In genomic region chr11:19828959-19829401, GRCm38 (mm10) we compare ENCODE assay signal across 16 mouse cellular contexts.
DNase-seq lines count a peak whose midpoint lies in the region; ATAC-seq and TF ChIP-seq lines count a peak whose summit lies in the region.
"Had no signal": no experiment of that assay in that cellular context is flagged by ENCODE, and none has a peak within 500 bp of the region (broad histone marks: within the 10 kb centered on the region; RNA-seq: fewer than 3 reads in every experiment).

No protein-coding gene starts in this region.

- H3K27me3 ChIP-seq in liver, postnatal 0 days (ENCODE audit: insufficient read depth, low read length): no peaks in the 10 kb centered on the region
- H3K27me3 ChIP-seq in liver, embryonic 12.5 days (replicated peaks): 0 out of 2 replicates have a peak, but pooled peaks cover 3% of the 10 kb centered on the region
- H3K27me3 ChIP-seq in embryonic facial prominence, embryonic 15.5 days: no peaks in the 10 kb centered on the region
- H3K27me3 ChIP-seq in kidney, postnatal 0 days (ENCODE audit: insufficient read depth, low read length): no peaks in the 10 kb centered on the region
- H3K27me3 ChIP-seq in myocyte (ENCODE audit: control insufficient read depth, insufficient read depth, insufficient read length): no peaks in the 10 kb centered on the region
- H3K27me3 ChIP-seq in hindbrain, embryonic 14.5 days (ENCODE audit: control insufficient read depth, insufficient read depth, low read length): no peaks in the 10 kb centered on the region
- H3K27me3 ChIP-seq: embryonic facial prominence, embryonic 12.5 days; limb, embryonic 15.5 days had no signal

- no peak for TF ChIP-seq CTCF in liver, postnatal 0 days (IDR thresholded peaks at IDR 0.05; ENCODE audit: low read depth)
- no peak for TF ChIP-seq CTCF in kidney, postnatal 0 days (IDR thresholded peaks at IDR 0.05; ENCODE audit: low read depth)

- 69% methylated on average over 8 of the region's 8 CpGs for WGBS in liver, postnatal 0 days (ENCODE audit: insufficient replicate concordance)
- WGBS in liver, embryonic 12.5 days (ENCODE audit: insufficient replicate concordance): 58% methylated on average over 8 of the region's 8 CpGs
- WGBS in embryonic facial prominence, embryonic 15.5 days: 56% methylated on average over 8 of the region's 8 CpGs
- WGBS in kidney, postnatal 0 days: 56% methylated on average over 8 of the region's 8 CpGs
- WGBS in hindbrain, embryonic 14.5 days: 63% methylated on average over 8 of the region's 8 CpGs

- no peak overlapping the region for H3ac ChIP-seq in myocyte (ENCODE audit: control insufficient read depth, insufficient read length)

- H3K36me3 ChIP-seq in liver, postnatal 0 days (replicated peaks; ENCODE audit: insufficient read depth, low read length): no peaks in the 10 kb centered on the region
- H3K36me3 ChIP-seq in liver, embryonic 12.5 days: no peaks in the 10 kb centered on the region
- no peaks in the 10 kb centered on the region for H3K36me3 ChIP-seq in embryonic facial prominence, embryonic 15.5 days
- no peaks in the 10 kb centered on the region for H3K36me3 ChIP-seq in kidney, postnatal 0 days (ENCODE audit: insufficient read depth, low read length)
- no peaks in the 10 kb centered on the region for H3K36me3 ChIP-seq in myocyte (ENCODE audit: control insufficient read depth, insufficient read depth)
- H3K36me3 ChIP-seq in hindbrain, embryonic 14.5 days (replicated peaks; ENCODE audit: control insufficient read depth, insufficient read depth): no peaks in the 10 kb centered on the region
- H3K36me3 ChIP-seq: embryonic facial prominence, embryonic 12.5 days; forebrain, embryonic 12.5 days; limb, embryonic 15.5 days had no signal

- no peak overlapping the region for H3K4me3 ChIP-seq in liver, postnatal 0 days (ENCODE audit: low read depth, low read length)
- H3K4me3 ChIP-seq in liver, embryonic 12.5 days: no peak overlapping the region
- H3K4me3 ChIP-seq in embryonic facial prominence, embryonic 15.5 days (replicated peaks): no peak overlapping the region
- H3K4me3 ChIP-seq in kidney, postnatal 0 days (replicated peaks; ENCODE audit: low read depth, low read length): no peak overlapping the region
- H3K4me3 ChIP-seq in myocyte: no peak overlapping the region
- no peak overlapping the region for H3K4me3 ChIP-seq in hindbrain, embryonic 14.5 days (replicated peaks; ENCODE audit: low read length)
- H3K4me3 ChIP-seq: embryonic facial prominence, embryonic 12.5 days; forebrain, embryonic 12.5 days; heart, adult 2 months; limb, embryonic 15.5 days had no signal

- H3K27ac ChIP-seq in liver, postnatal 0 days (ENCODE audit: low read depth): no peak overlapping the region
- no peak overlapping the region for H3K27ac ChIP-seq in liver, embryonic 12.5 days
- peak overlapping the region; percentile 61; the same call in 1 of the 2 replicates for H3K27ac ChIP-seq in embryonic facial prominence, embryonic 15.5 days (replicated peaks)
- peak overlapping the region; percentile 25; the same call in 1 of the 2 replicates for H3K27ac ChIP-seq in kidney, postnatal 0 days
- H3K27ac ChIP-seq in hindbrain, embryonic 14.5 days: no peak overlapping the region
- H3K27ac ChIP-seq: embryonic facial prominence, embryonic 12.5 days; forebrain, embryonic 12.5 days; heart, adult 2 months; hindbrain, postnatal 0 days had no signal

- H3K9me3 ChIP-seq in liver, postnatal 0 days (ENCODE audit: low read length): no peaks in the 10 kb centered on the region
- no peaks in the 10 kb centered on the region for H3K9me3 ChIP-seq in liver, embryonic 12.5 days (replicated peaks)
- H3K9me3 ChIP-seq in embryonic facial prominence, embryonic 15.5 days (replicated peaks): no peaks in the 10 kb centered on the region
- no peaks in the 10 kb centered on the region for H3K9me3 ChIP-seq in kidney, postnatal 0 days (replicated peaks; ENCODE audit: low read length)
- H3K9me3 ChIP-seq in hindbrain, embryonic 14.5 days (ENCODE audit: control insufficient read depth, low read length): no peaks in the 10 kb centered on the region
- H3K9me3 ChIP-seq: embryonic facial prominence, embryonic 12.5 days; forebrain, embryonic 12.5 days; limb, embryonic 15.5 days; megakaryocyte, embryonic 14.5 days had no signal

- DNase-seq in liver, postnatal 0 days: no peak
- peak; percentile 55 for DNase-seq in kidney, postnatal 0 days (ENCODE audit: low spot score)
- DNase-seq in hindbrain, embryonic 14.5 days (ENCODE audit: low spot score): no peak
- DNase-seq in right cerebral cortex, postnatal 4 days: no peak
- DNase-seq: cerebellum, postnatal 36 days; heart, adult 2 months; right cerebral cortex, postnatal 25 days; thymus, postnatal 25 days had no signal

- no peak overlapping the region for H3K4me2 ChIP-seq in liver, postnatal 0 days (ENCODE audit: low read depth, low read length)
- H3K4me2 ChIP-seq in liver, embryonic 12.5 days: no peak overlapping the region
- H3K4me2 ChIP-seq in embryonic facial prominence, embryonic 15.5 days (replicated peaks): no peak overlapping the region
- H3K4me2 ChIP-seq in kidney, postnatal 0 days (ENCODE audit: low read length): no peak overlapping the region
- H3K4me2 ChIP-seq in myocyte (ENCODE audit: low read depth): peak overlapping the region; percentile 71
- H3K4me2 ChIP-seq in hindbrain, embryonic 14.5 days (replicated peaks): no peak overlapping the region
- H3K4me2 ChIP-seq: embryonic facial prominence, embryonic 12.5 days; forebrain, embryonic 12.5 days; limb, embryonic 15.5 days had no signal

- TF ChIP-seq EP300 in liver, postnatal 0 days (IDR thresholded peaks at IDR 0.05; ENCODE audit: low read depth): no peak

- no peaks in the 10 kb centered on the region for H3K79me2 ChIP-seq in myocyte (ENCODE audit: control insufficient read depth, insufficient read depth)

- no peaks in the 10 kb centered on the region for H3K4me1 ChIP-seq in liver, postnatal 0 days (ENCODE audit: insufficient read depth)
- H3K4me1 ChIP-seq in liver, embryonic 12.5 days: peaks cover 4% of the 10 kb centered on the region; the same call in 1 of the 2 replicates
- H3K4me1 ChIP-seq in embryonic facial prominence, embryonic 15.5 days: peaks cover 25% of the 10 kb centered on the region
- peaks cover 8% of the 10 kb centered on the region; the same call in 1 of the 2 replicates for H3K4me1 ChIP-seq in kidney, postnatal 0 days (replicated peaks; ENCODE audit: insufficient read depth, low read length)
- no peaks in the 10 kb centered on the region for H3K4me1 ChIP-seq in hindbrain, embryonic 14.5 days (replicated peaks; ENCODE audit: control insufficient read depth, insufficient read depth, low read length)

- no peak for TF ChIP-seq POLR2A in myocyte (IDR thresholded peaks at IDR 0.05; ENCODE audit: insufficient read length, low read depth)

- H3K9ac ChIP-seq in liver, postnatal 0 days (replicated peaks): no peak overlapping the region
- no peak overlapping the region for H3K9ac ChIP-seq in liver, embryonic 12.5 days
- no peak overlapping the region for H3K9ac ChIP-seq in embryonic facial prominence, embryonic 15.5 days
- no peak overlapping the region for H3K9ac ChIP-seq in kidney, postnatal 0 days (ENCODE audit: low read depth, low read length)
- no peak overlapping the region for H3K9ac ChIP-seq in hindbrain, embryonic 14.5 days
- H3K9ac ChIP-seq: forebrain, embryonic 12.5 days; limb, embryonic 15.5 days had no signal

- ATAC-seq in liver, postnatal 0 days: 0 out of 2 replicates have a peak, but pooled peaks have one; percentile 38
- no peak for ATAC-seq in liver, embryonic 12.5 days
- no peak for ATAC-seq in embryonic facial prominence, embryonic 15.5 days (ENCODE audit: insufficient number of reproducible peaks, low FRiP score, low TSS enrichment, low read depth)
- no peak for ATAC-seq in kidney, postnatal 0 days (replicated peaks; ENCODE audit: low FRiP score, low read depth)
- no peak for ATAC-seq in hindbrain, embryonic 14.5 days (ENCODE audit: low FRiP score)
- ATAC-seq: hindbrain, postnatal 0 days had no signal

TF ChIP-seq in myocyte, 11 proteins besides CTCF, POLR2A, EP300 and RAD21:
- no peak for TF ChIP-seq CEBPB (IDR thresholded peaks at IDR 0.05; ENCODE audit: insufficient read depth, poor library complexity, severe bottlenecking)
- TF ChIP-seq MYOD1 (IDR thresholded peaks at IDR 0.05; ENCODE audit: control insufficient read depth in 1 of 3, insufficient read length in 2 of 3, low read depth in 2 of 3): peak in 2 of 3 experiments; percentile 25 to 45
- TF ChIP-seq USF1 (IDR thresholded peaks at IDR 0.05; ENCODE audit: low read depth): peak; percentile 29
- no peak for TF ChIP-seq TCF12 (IDR thresholded peaks at IDR 0.05; ENCODE audit: insufficient read depth, poor library complexity, severe bottlenecking)
- no peak for TF ChIP-seq E2F4 (IDR thresholded peaks at IDR 0.05; ENCODE audit: insufficient read depth)
- no peak for TF ChIP-seq REST (IDR thresholded peaks at IDR 0.05; ENCODE audit: insufficient read depth, insufficient read length)
- TF ChIP-seq MYOG (IDR thresholded peaks at IDR 0.05; ENCODE audit: control insufficient read depth in 1 of 3, insufficient read depth in 1 of 3, insufficient read length in 2 of 3, low read depth in 2 of 3): peak in 2 of 3 experiments; percentile 16 to 57

Comparison
In these comparisons a context has a peak if more than half of its experiments do, and no peak if none do; other contexts are left out.
1. H3K27ac ChIP-seq: peak in embryonic facial prominence, embryonic 15.5 days (single experiment) and kidney, postnatal 0 days (single experiment); none in liver, postnatal 0 days (single experiment), liver, embryonic 12.5 days (single experiment) and hindbrain, embryonic 14.5 days (single experiment).